Mouse (Mus musculus) lung, postnatal 0 days (tissue): Measurements from ENCODE around the gene Myb. TPM values are rescaled to one million over a fixed set of nuclear protein-coding genes. Genes with fewer than 3 reads are reported as not detected.

ENCODE experiments used
- ATAC-seq: fragments of 200-750 bp; cut with Nextera tagmentation; 2 replicates; pipeline ENCODE4 v1.8.0; 2017; ENCODE audit warnings: moderate library complexity
- DNase-seq: peaks from one replicate; pipeline ENCODE4 v3.0.0-alpha.2; 2016; ENCODE audit warnings: low spot score
- H3K27ac ChIP-seq: fragments of 300-500 bp; sonication (generic); 2 replicates; pipeline ENCODE4 v1.5.1; 2014; ENCODE audit warnings: antibody characterized with exemption, mild to moderate bottlenecking, low read length, mixed read lengths
- H3K27me3 ChIP-seq: fragments of 300-500 bp; sonication (generic); replicated peaks from 2 replicates; pipeline ENCODE4 v1.6.1; 2014; ENCODE audit warnings: low read length, mixed read lengths; ENCODE audit not compliant: insufficient read depth
- H3K36me3 ChIP-seq: fragments of 300-500 bp; sonication (generic); 2 replicates; pipeline ENCODE4 v1.6.1; 2014; ENCODE audit warnings: low read length, mixed read lengths; ENCODE audit not compliant: insufficient read depth
- H3K4me1 ChIP-seq: fragments of 300-500 bp; sonication (generic); 2 replicates; pipeline ENCODE4 v1.6.1; 2014; ENCODE audit warnings: antibody characterized with exemption, low read depth, low read length, mixed read lengths; ENCODE audit not compliant: insufficient read depth
- H3K4me2 ChIP-seq: fragments of 300-500 bp; sonication (generic); replicated peaks from 2 replicates; pipeline ENCODE4 v1.6.1; 2014; ENCODE audit warnings: low read depth, mild to moderate bottlenecking, low read length, moderate library complexity, mixed read lengths
- H3K4me3 ChIP-seq: fragments of 300-500 bp; sonication (generic); 2 replicates; pipeline ENCODE4 v1.5.1; 2014; ENCODE audit warnings: low read depth, low read length
- H3K9ac ChIP-seq: fragments of 300-500 bp; sonication (generic); replicated peaks from 2 replicates; pipeline ENCODE4 v1.6.1; 2014; ENCODE audit warnings: low read depth, mild to moderate bottlenecking
- H3K9me3 ChIP-seq: fragments of 300-500 bp; sonication (generic); 2 replicates; pipeline ENCODE4 v1.6.1; 2016; ENCODE audit warnings: low read length, mixed read lengths
- CTCF ChIP-seq: IDR thresholded peaks from 2 replicates; pipeline ENCODE4 v1.5.1; 2016; ENCODE audit warnings: antibody characterized with exemption, mild to moderate bottlenecking
- EP300 ChIP-seq: IDR thresholded peaks from 2 replicates; pipeline ENCODE4 v1.6.1; 2016; ENCODE audit warnings: antibody characterized with exemption, mild to moderate bottlenecking, control low read depth
- WGBS: fragments of 180-500 bp; shearing (Covaris S2); extraction: QIAGEN DNeasy Blood & Tissue Kit; methylation state at CpG from one replicate; pipeline ENCODE4 v1.1.7; 2014; 5-methylcytosine and 5-hydroxymethylcytosine counted together
- polyA plus RNA-seq: library from polyadenylated mRNA; unstranded; fragments of >200 nt; fragmentation: Nextera tagmentation; extraction: Ambion mirVana; gene quantifications from 2 replicates; pipeline ENCODE4 v1.2.1, GENCODE M21; 2015

The Myb gene
- polyA plus RNA-seq, 1 experiment from 2014 or later, result 5.2 TPM

- no peak overlapping the region for H3K4me3 ChIP-seq
- H3K4me2 ChIP-seq, result no peak overlapping the region
- H3K9ac ChIP-seq, result no peak overlapping the region
- no peak overlapping the region for H3K27ac ChIP-seq
- H3K4me1 ChIP-seq, result no peaks in the 10 kb centered on the region
- no peaks in the 10 kb centered on the region for H3K27me3 ChIP-seq
- DNase-seq (no peak), ATAC-seq (no peak)
- no peaks in the 10 kb centered on the region for H3K9me3 ChIP-seq
- TF ChIP-seq CTCF, result no peak
- TF ChIP-seq EP300, result no peak
- no peaks in the 10 kb centered on the region for H3K36me3 ChIP-seq
- 60% methylated on average over 8 of the region's 8 CpGs for WGBS
These were observed 77.3 kb downstream of the Myb start for GRCm38 (mm10) chr10:21083391-21083918.

GRCm38 (mm10) chr10:21082447-21082846, 78.3 kb downstream of the Myb start:
- DNase-seq (no peak), ATAC-seq (no peak)
- Histone ChIP-seq H3K9ac (no peak overlapping the region), H3K9me3 (no peaks in the 10 kb centered on the region), H3K4me3 (no peak overlapping the region), H3K27ac (no peak overlapping the region), H3K27me3 (no peaks in the 10 kb centered on the region), H3K36me3 (no peaks in the 10 kb centered on the region), H3K4me2 (no peak overlapping the region), H3K4me1 (no peaks in the 10 kb centered on the region)
- TF ChIP-seq EP300, result no peak
- WGBS, result 85% methylated on average over 8 of the region's 8 CpGs

- TF ChIP-seq EP300, result no peak
- TF ChIP-seq CTCF, result no peak
- Histone ChIP-seq H3K9me3 (no peaks in the 10 kb centered on the region), H3K36me3 (no peaks in the 10 kb centered on the region), H3K9ac (no peak overlapping the region), H3K4me1 (no peaks in the 10 kb centered on the region), H3K27me3 (no peaks in the 10 kb centered on the region), H3K4me2 (no peak overlapping the region), H3K4me3 (no peak overlapping the region), H3K27ac (no peak overlapping the region)
- no peak; the same call in 1 of the 2 replicates for ATAC-seq
- DNase-seq, result no peak
- WGBS, result 49% methylated on average over 14 of the region's 14 CpGs
These were observed 83.5 kb downstream of the Myb start for GRCm38 (mm10) chr10:21077151-21077719.

- H3K27ac ChIP-seq, result no peak overlapping the region
- H3K4me1 ChIP-seq, result no peaks in the 10 kb centered on the region
- H3K36me3 ChIP-seq, result no peaks in the 10 kb centered on the region
- no peak for DNase-seq
- ATAC-seq, result no peak
- no peak overlapping the region for H3K4me3 ChIP-seq
- H3K9me3 ChIP-seq, result no peaks in the 10 kb centered on the region
- 83% methylated on average over 7 of the region's 7 CpGs for WGBS
- no peak for TF ChIP-seq CTCF
- TF ChIP-seq EP300, result no peak
- no peak overlapping the region for H3K4me2 ChIP-seq
- H3K9ac ChIP-seq, result no peak overlapping the region
- no peaks in the 10 kb centered on the region for H3K27me3 ChIP-seq
These were observed 84.1 kb downstream of the Myb start for GRCm38 (mm10) chr10:21076731-21077130.

GRCm38 (mm10) chr10:21076137-21076536, 84.6 kb downstream of the Myb start:
- no peaks in the 10 kb centered on the region for H3K36me3 ChIP-seq
- no peaks in the 10 kb centered on the region for H3K27me3 ChIP-seq
- DNase-seq, result no peak
- no peaks in the 10 kb centered on the region for H3K9me3 ChIP-seq
- ATAC-seq, result no peak
- no peaks in the 10 kb centered on the region for H3K4me1 ChIP-seq
- WGBS, result 93% methylated on average over 1 of the region's 1 CpGs
- H3K9ac ChIP-seq, result no peak overlapping the region
- no peak overlapping the region for H3K4me2 ChIP-seq
- H3K4me3 ChIP-seq, result no peak overlapping the region
- TF ChIP-seq EP300 (no peak), CTCF (no peak)
- H3K27ac ChIP-seq, result no peak overlapping the region

Other genes starting within 250 kb of the Myb start
- 3.2 and 3.4 TPM in 2 replicates for gene Ahi1, start 208.4 kb downstream of the Myb start, polyA plus RNA-seq
- 42.2 and 45.1 TPM in 2 replicates for gene Hbs1l, start 135.0 kb upstream of the Myb start, polyA plus RNA-seq
- 0.07 and 0.12 TPM in 2 replicates for gene Aldh8a1, start 216.3 kb upstream of the Myb start, polyA plus RNA-seq